Mouse (Mus musculus) lung, embryonic 16.5 days (tissue): ENCODE measurements at regions not wholly inside any gene's neighbourhood (a gene's known extent, or its start where the extent isn't known, plus 50 kb on each side); places are given as distances from the start of the nearest gene placed in this dataset.
"Not testable (repeated sequence)": the region's sequence is repeated elsewhere in the genome, so short reads cannot be mapped to it uniquely, and the experiment has no call there.

Experiments
- ATAC-seq: fragments of 200-750 bp; cut with Nextera tagmentation; 2 replicates; pipeline ENCODE4 v1.8.0; 2017; ENCODE audit warnings: low read depth, mild to moderate bottlenecking, moderate library complexity
- H3K27ac ChIP-seq: fragments of 300-500 bp; sonication (generic); 2 replicates; pipeline ENCODE4 v1.5.1; 2014; ENCODE audit warnings: mild to moderate bottlenecking, control low read depth, low read length
- H3K27me3 ChIP-seq: fragments of 300-500 bp; sonication (generic); 2 replicates; pipeline ENCODE4 v1.6.1; 2014; ENCODE audit warnings: low read depth, low read length, mixed read lengths; ENCODE audit not compliant: control insufficient read depth, insufficient read depth
- H3K36me3 ChIP-seq: fragments of 300-500 bp; sonication (generic); 2 replicates; pipeline ENCODE4 v1.6.1; 2014; ENCODE audit warnings: low read length; ENCODE audit not compliant: control insufficient read depth, insufficient read depth
- H3K4me1 ChIP-seq: fragments of 300-500 bp; sonication (generic); replicated peaks from 2 replicates; pipeline ENCODE4 v1.6.1; 2014; ENCODE audit warnings: low read length, mixed read lengths; ENCODE audit not compliant: control insufficient read depth, insufficient read depth
- H3K4me2 ChIP-seq: fragments of 300-500 bp; sonication (generic); 2 replicates; pipeline ENCODE4 v1.6.1; 2014; ENCODE audit warnings: low read depth, low read length, control low read depth
- H3K4me3 ChIP-seq: fragments of 300-500 bp; sonication (generic); 2 replicates; pipeline ENCODE4 v1.5.1; 2014; ENCODE audit warnings: mild to moderate bottlenecking, low read length, control low read depth
- H3K9ac ChIP-seq: fragments of 300-500 bp; sonication (generic); 2 replicates; pipeline ENCODE4 v1.6.1; 2014; ENCODE audit warnings: low read length, control low read depth
- H3K9me3 ChIP-seq: fragments of 300-500 bp; sonication (generic); 2 replicates; pipeline ENCODE4 v1.6.1; 2016; ENCODE audit warnings: low read length; ENCODE audit not compliant: control insufficient read depth
- WGBS: fragments of 180-500 bp; shearing (Covaris S2); extraction: QIAGEN DNeasy Blood & Tissue Kit; methylation state at CpG from one replicate; pipeline ENCODE4 v1.1.7; 2014; 5-methylcytosine and 5-hydroxymethylcytosine counted together

- ATAC-seq = no peak
- Histone ChIP-seq H3K27ac (no peak overlapping the region), H3K9me3 (no peaks in the 10 kb centered on the region), H3K9ac (no peak overlapping the region), H3K4me3 (no peak overlapping the region), H3K36me3 (no peaks in the 10 kb centered on the region), H3K27me3 (no peaks in the 10 kb centered on the region), H3K4me1 (no peaks in the 10 kb centered on the region), H3K4me2 (no peak overlapping the region)
- WGBS = 60% methylated on average over 3 of the region's 3 CpGs
Measured at GRCm38 (mm10) chr4:4634646-4635045, 158.5 kb downstream of the Impad1 start.

GRCm38 (mm10) chr4:4630750-4631149 lies 162.4 kb downstream of the Impad1 start:
- 16% methylated on average over 2 of the region's 2 CpGs for WGBS

GRCm38 (mm10) chr4:4629251-4629650 lies 163.9 kb downstream of the Impad1 start:
- H3K27ac ChIP-seq = no peak overlapping the region
- no peak overlapping the region for H3K4me3 ChIP-seq
- H3K4me1 ChIP-seq = no peaks in the 10 kb centered on the region
- H3K4me2 ChIP-seq = no peak overlapping the region
- H3K27me3 ChIP-seq = no peaks in the 10 kb centered on the region
- H3K9me3 ChIP-seq = no peaks in the 10 kb centered on the region
- H3K36me3 ChIP-seq = no peaks in the 10 kb centered on the region
- H3K9ac ChIP-seq = no peak overlapping the region
- 29% methylated on average over 1 of the region's 1 CpGs for WGBS
- ATAC-seq = no peak

More at GRCm38 (mm10) chr4:4630750-4631149, 162.4 kb downstream of the Impad1 start:
- no peak for ATAC-seq
- H3K9me3 ChIP-seq = no peaks in the 10 kb centered on the region
- H3K27ac ChIP-seq = no peak overlapping the region
- no peaks in the 10 kb centered on the region for H3K27me3 ChIP-seq
- no peaks in the 10 kb centered on the region for H3K36me3 ChIP-seq
- H3K4me3 ChIP-seq = no peak overlapping the region
- H3K4me2 ChIP-seq = no peak overlapping the region
- H3K4me1 ChIP-seq = no peaks in the 10 kb centered on the region
- no peak overlapping the region for H3K9ac ChIP-seq

GRCm38 (mm10) chr4:4623840-4624239 lies 169.3 kb downstream of the Impad1 start:
- no peak overlapping the region for H3K4me3 ChIP-seq
- no peaks in the 10 kb centered on the region for H3K4me1 ChIP-seq
- no peak for ATAC-seq
- no peak overlapping the region for H3K9ac ChIP-seq
- H3K9me3 ChIP-seq = no peaks in the 10 kb centered on the region
- H3K27ac ChIP-seq = no peak overlapping the region
- H3K27me3 ChIP-seq = no peaks in the 10 kb centered on the region
- H3K4me2 ChIP-seq = no peak overlapping the region
- WGBS = 75% methylated on average over 3 of the region's 3 CpGs
- no peaks in the 10 kb centered on the region for H3K36me3 ChIP-seq

- ATAC-seq, H3K36me3 ChIP-seq, H3K9me3 ChIP-seq, H3K4me1 ChIP-seq, H3K4me3 ChIP-seq, H3K27me3 ChIP-seq, H3K4me2 ChIP-seq, H3K27ac ChIP-seq, H3K9ac ChIP-seq: not testable (repeated sequence)
- WGBS = 50% methylated on average over 1 of the region's 1 CpGs
Measured at GRCm38 (mm10) chr4:4620135-4620534, 173.0 kb downstream of the Impad1 start.

- no peaks in the 10 kb centered on the region for H3K36me3 ChIP-seq
- no peaks in the 10 kb centered on the region for H3K9me3 ChIP-seq
- peaks cover 9% of the 10 kb centered on the region for H3K4me1 ChIP-seq
- no peaks in the 10 kb centered on the region for H3K27me3 ChIP-seq
- no peak overlapping the region for H3K9ac ChIP-seq
- ATAC-seq = no peak
- no peak overlapping the region for H3K4me3 ChIP-seq
- no peak overlapping the region for H3K4me2 ChIP-seq
- no peak overlapping the region for H3K27ac ChIP-seq
Measured at GRCm38 (mm10) chr4:4614577-4614976, 178.6 kb downstream of the Impad1 start.
